Mouse (Mus musculus) myocyte (in vitro differentiated cells): ENCODE results near the gene Fstl3.
A peak's percentile ranks its signal among the peaks of the same experiment; 100 is the strongest.

Source experiments
- MYOG ChIP-seq, 3 experiments: IDR thresholded peaks; one replicate each; pipeline ENCODE4 v1.6.1; 2011; ENCODE audit warnings: control low read depth in 2 of 3, low read depth in 2 of 3, mild to moderate bottlenecking in 2 of 3; ENCODE audit not compliant: insufficient read length in 2 of 3, control insufficient read depth in 1 of 3, insufficient read depth in 1 of 3
- POLR2A ChIP-seq: IDR thresholded peaks from one replicate; pipeline ENCODE4 v1.6.1; 2011; ENCODE audit warnings: low read depth, mild to moderate bottlenecking, control low read depth, moderate library complexity; ENCODE audit not compliant: insufficient read length
- POLR2AphosphoS2 ChIP-seq: IDR thresholded peaks from one replicate; pipeline ENCODE4 v1.6.1; 2011; ENCODE audit warnings: low read depth, control low read depth; ENCODE audit not compliant: insufficient read length
- REST ChIP-seq: IDR thresholded peaks from one replicate; pipeline ENCODE4 v1.6.1; 2011; ENCODE audit warnings: mild to moderate bottlenecking, control low read depth, moderate library complexity; ENCODE audit not compliant: insufficient read depth, insufficient read length
- TCF12 ChIP-seq: IDR thresholded peaks from one replicate; pipeline ENCODE4 v1.6.1; 2011; ENCODE audit warnings: mild to moderate bottlenecking, control low read depth; ENCODE audit not compliant: poor library complexity, insufficient read depth, severe bottlenecking
- USF1 ChIP-seq: IDR thresholded peaks from one replicate; pipeline ENCODE4 v1.6.1; 2011; ENCODE audit warnings: low read depth, mild to moderate bottlenecking, control low read depth, moderate library complexity

- TF ChIP-seq USF1 = no peak
- TF ChIP-seq POLR2AphosphoS2 = no peak
- no peak for TF ChIP-seq TCF12
- TF ChIP-seq POLR2A = no peak
- TF ChIP-seq REST = no peak
- TF ChIP-seq MYOG (IDR thresholded peaks at IDR 0.05; ENCODE audit: control insufficient read depth in 1 of 3, insufficient read depth in 1 of 3, insufficient read length in 2 of 3, low read depth in 2 of 3) = peak in 1 of 3 experiments; percentile 51
These were observed 4.9 kb downstream of the Fstl3 start for GRCm38 (mm10) chr10:79781956-79782355.
